Mouse (Mus musculus): Measurements from ENCODE around the gene Akap6. TPM values are rescaled to one million over a fixed set of nuclear protein-coding genes. Genes with fewer than 3 reads are reported as not detected.

Akap6 gene
- polyA plus RNA-seq, 1 experiment from 2014 or later: 2.0 TPM

GRCm38 (mm10) chr12:52950660-52951059, 251.5 kb downstream of the Akap6 start:
- WGBS: 63% methylated on average over 4 of the region's 4 CpGs
- Histone ChIP-seq H3K9me3 (replicated peaks; ENCODE audit: control insufficient read depth, low read length) (no peaks in the 10 kb centered on the region), H3K27ac (ENCODE audit: low read length) (no peak overlapping the region), H3K4me2 (ENCODE audit: low read depth, low read length) (no peak overlapping the region), H3K4me1 (ENCODE audit: control insufficient read depth, insufficient read depth, low read length) (no peaks in the 10 kb centered on the region), H3K27me3 (ENCODE audit: control insufficient read depth, insufficient read depth, low read length) (no peaks in the 10 kb centered on the region), H3K36me3 (ENCODE audit: control insufficient read depth, insufficient read depth, low read length) (no peaks in the 10 kb centered on the region), H3K4me3 (replicated peaks; ENCODE audit: low read length) (no peak overlapping the region), H3K9ac (ENCODE audit: low read length) (no peak overlapping the region)
- ATAC-seq (ENCODE audit: insufficient read depth, low FRiP score): no peak

GRCm38 (mm10) chr12:52957587-52957986, 258.4 kb downstream of the Akap6 start:
- Histone ChIP-seq H3K36me3 (ENCODE audit: control insufficient read depth, insufficient read depth, low read length) (no peaks in the 10 kb centered on the region), H3K4me2 (ENCODE audit: low read depth, low read length) (no peak overlapping the region), H3K27me3 (ENCODE audit: control insufficient read depth, insufficient read depth, low read length) (no peaks in the 10 kb centered on the region), H3K27ac (ENCODE audit: low read length) (no peak overlapping the region), H3K9me3 (replicated peaks; ENCODE audit: control insufficient read depth, low read length) (no peaks in the 10 kb centered on the region), H3K9ac (ENCODE audit: low read length) (no peak overlapping the region), H3K4me3 (replicated peaks; ENCODE audit: low read length) (no peak overlapping the region), H3K4me1 (ENCODE audit: control insufficient read depth, insufficient read depth, low read length) (no peaks in the 10 kb centered on the region)
- 75% methylated on average over 3 of the region's 3 CpGs for WGBS
- ATAC-seq (ENCODE audit: insufficient read depth, low FRiP score): no peak

- no peak overlapping the region for H3K27ac ChIP-seq (ENCODE audit: low read length)
- H3K4me1 ChIP-seq (ENCODE audit: control insufficient read depth, insufficient read depth, low read length): no peaks in the 10 kb centered on the region
- H3K36me3 ChIP-seq (ENCODE audit: control insufficient read depth, insufficient read depth, low read length): no peaks in the 10 kb centered on the region
- no peak overlapping the region for H3K4me2 ChIP-seq (ENCODE audit: low read depth, low read length)
- H3K9ac ChIP-seq (ENCODE audit: low read length): no peak overlapping the region
- no peak overlapping the region for H3K4me3 ChIP-seq (replicated peaks; ENCODE audit: low read length)
- no peaks in the 10 kb centered on the region for H3K27me3 ChIP-seq (ENCODE audit: control insufficient read depth, insufficient read depth, low read length)
- WGBS: 66% methylated on average over 3 of the region's 3 CpGs
- ATAC-seq (ENCODE audit: insufficient read depth, low FRiP score): no peak
- H3K9me3 ChIP-seq (replicated peaks; ENCODE audit: control insufficient read depth, low read length): no peaks in the 10 kb centered on the region
These were observed 258.8 kb downstream of the Akap6 start for GRCm38 (mm10) chr12:52957994-52958393.

- no peaks in the 10 kb centered on the region for H3K4me1 ChIP-seq (ENCODE audit: control insufficient read depth, insufficient read depth, low read length)
- no peak overlapping the region for H3K4me2 ChIP-seq (ENCODE audit: low read depth, low read length)
- no peak overlapping the region for H3K27ac ChIP-seq (ENCODE audit: low read length)
- H3K4me3 ChIP-seq (replicated peaks; ENCODE audit: low read length): no peak overlapping the region
- H3K36me3 ChIP-seq (ENCODE audit: control insufficient read depth, insufficient read depth, low read length): no peaks in the 10 kb centered on the region
- WGBS: 61% methylated on average over 6 of the region's 6 CpGs
- H3K9ac ChIP-seq (ENCODE audit: low read length): no peak overlapping the region
- no peaks in the 10 kb centered on the region for H3K9me3 ChIP-seq (replicated peaks; ENCODE audit: control insufficient read depth, low read length)
- no peaks in the 10 kb centered on the region for H3K27me3 ChIP-seq (ENCODE audit: control insufficient read depth, insufficient read depth, low read length)
- ATAC-seq (ENCODE audit: insufficient read depth, low FRiP score): no peak
These were observed 292.6 kb downstream of the Akap6 start for GRCm38 (mm10) chr12:52991745-52992144.

GRCm38 (mm10) chr12:53012336-53012735, 313.2 kb downstream of the Akap6 start:
- Histone ChIP-seq H3K27ac (ENCODE audit: low read length) (no peak overlapping the region), H3K27me3 (ENCODE audit: control insufficient read depth, insufficient read depth, low read length) (no peaks in the 10 kb centered on the region), H3K4me3 (replicated peaks; ENCODE audit: low read length) (no peak overlapping the region), H3K36me3 (ENCODE audit: control insufficient read depth, insufficient read depth, low read length) (no peaks in the 10 kb centered on the region), H3K4me2 (ENCODE audit: low read depth, low read length) (no peak overlapping the region), H3K9me3 (replicated peaks; ENCODE audit: control insufficient read depth, low read length) (no peaks in the 10 kb centered on the region), H3K9ac (ENCODE audit: low read length) (no peak overlapping the region), H3K4me1 (ENCODE audit: control insufficient read depth, insufficient read depth, low read length) (no peaks in the 10 kb centered on the region)
- ATAC-seq (ENCODE audit: insufficient read depth, low FRiP score): no peak
- 17% methylated on average over 3 of the region's 3 CpGs for WGBS

- H3K27me3 ChIP-seq (ENCODE audit: control insufficient read depth, insufficient read depth, low read length): no peaks in the 10 kb centered on the region
- H3K4me1 ChIP-seq (ENCODE audit: control insufficient read depth, insufficient read depth, low read length): no peaks in the 10 kb centered on the region
- WGBS: 90% methylated on average over 6 of the region's 6 CpGs
- no peaks in the 10 kb centered on the region for H3K9me3 ChIP-seq (replicated peaks; ENCODE audit: control insufficient read depth, low read length)
- no peak overlapping the region for H3K4me3 ChIP-seq (replicated peaks; ENCODE audit: low read length)
- H3K36me3 ChIP-seq (ENCODE audit: control insufficient read depth, insufficient read depth, low read length): no peaks in the 10 kb centered on the region
- no peak for ATAC-seq (ENCODE audit: insufficient read depth, low FRiP score)
- H3K27ac ChIP-seq (ENCODE audit: low read length): no peak overlapping the region
- H3K4me2 ChIP-seq (ENCODE audit: low read depth, low read length): no peak overlapping the region
- no peak overlapping the region for H3K9ac ChIP-seq (ENCODE audit: low read length)
These were observed 315.4 kb downstream of the Akap6 start for GRCm38 (mm10) chr12:53014539-53014938.

- H3K9me3 ChIP-seq (replicated peaks; ENCODE audit: control insufficient read depth, low read length): no peaks in the 10 kb centered on the region
- H3K4me3 ChIP-seq (replicated peaks; ENCODE audit: low read length): no peak overlapping the region
- no peak overlapping the region for H3K9ac ChIP-seq (ENCODE audit: low read length)
- no peak overlapping the region for H3K4me2 ChIP-seq (ENCODE audit: low read depth, low read length)
- H3K4me1 ChIP-seq (ENCODE audit: control insufficient read depth, insufficient read depth, low read length): no peaks in the 10 kb centered on the region
- H3K27me3 ChIP-seq (ENCODE audit: control insufficient read depth, insufficient read depth, low read length): no peaks in the 10 kb centered on the region
- WGBS: 71% methylated on average over 9 of the region's 9 CpGs
- H3K36me3 ChIP-seq (ENCODE audit: control insufficient read depth, insufficient read depth, low read length): no peaks in the 10 kb centered on the region
- H3K27ac ChIP-seq (ENCODE audit: low read length): no peak overlapping the region
- no peak for ATAC-seq (ENCODE audit: insufficient read depth, low FRiP score)
These were observed 325.5 kb downstream of the Akap6 start for GRCm38 (mm10) chr12:53024575-53025246.

- no peaks in the 10 kb centered on the region for H3K4me1 ChIP-seq (ENCODE audit: control insufficient read depth, insufficient read depth, low read length)
- H3K4me2 ChIP-seq (ENCODE audit: low read depth, low read length): no peak overlapping the region
- H3K9me3 ChIP-seq (replicated peaks; ENCODE audit: control insufficient read depth, low read length): no peaks in the 10 kb centered on the region
- H3K4me3 ChIP-seq (replicated peaks; ENCODE audit: low read length): no peak overlapping the region
- no peaks in the 10 kb centered on the region for H3K36me3 ChIP-seq (ENCODE audit: control insufficient read depth, insufficient read depth, low read length)
- H3K9ac ChIP-seq (ENCODE audit: low read length): no peak overlapping the region
- H3K27ac ChIP-seq (ENCODE audit: low read length): no peak overlapping the region
- H3K27me3 ChIP-seq (ENCODE audit: control insufficient read depth, insufficient read depth, low read length): no peaks in the 10 kb centered on the region
- no peak for ATAC-seq (ENCODE audit: insufficient read depth, low FRiP score)
- 72% methylated on average over 4 of the region's 4 CpGs for WGBS
These were observed 328.1 kb downstream of the Akap6 start for GRCm38 (mm10) chr12:53027308-53027707.

GRCm38 (mm10) chr12:53028926-53029325, 329.7 kb downstream of the Akap6 start:
- Histone ChIP-seq H3K9ac (ENCODE audit: low read length) (no peak overlapping the region), H3K4me1 (ENCODE audit: control insufficient read depth, insufficient read depth, low read length) (0 out of 2 replicates have a peak, but pooled peaks cover 7% of the 10 kb centered on the region), H3K27ac (ENCODE audit: low read length) (no peak overlapping the region), H3K36me3 (ENCODE audit: control insufficient read depth, insufficient read depth, low read length) (no peaks in the 10 kb centered on the region), H3K9me3 (replicated peaks; ENCODE audit: control insufficient read depth, low read length) (no peaks in the 10 kb centered on the region), H3K4me3 (replicated peaks; ENCODE audit: low read length) (no peak overlapping the region), H3K4me2 (ENCODE audit: low read depth, low read length) (no peak overlapping the region), H3K27me3 (ENCODE audit: control insufficient read depth, insufficient read depth, low read length) (no peaks in the 10 kb centered on the region)
- WGBS: 54% methylated on average over 5 of the region's 5 CpGs
- no peak for ATAC-seq (ENCODE audit: insufficient read depth, low FRiP score)
